Mouse (Mus musculus) mesoderm, embryonic 11.5 days (tissue): ENCODE measurements around the gene Cwc22.

Experiments
- DNase-seq: peaks from one replicate; pipeline ENCODE4 v3.0.0-alpha.2; 2012; ENCODE audit warnings: low read depth, low spot score

Cwc22 gene

GRCm38 (mm10) chr2:77969956-77970355 is 23.8 kb upstream of the Cwc22 start:
- no peak for DNase-seq

- DNase-seq: no peak
Observed at GRCm38 (mm10) chr2:77962450-77963193, 16.4 kb upstream of the Cwc22 start.

GRCm38 (mm10) chr2:77961256-77961655 is 15.1 kb upstream of the Cwc22 start:
- DNase-seq: no peak

- DNase-seq: no peak
Observed at GRCm38 (mm10) chr2:77960711-77961110, 14.5 kb upstream of the Cwc22 start.

GRCm38 (mm10) chr2:77959341-77959740 is 13.2 kb upstream of the Cwc22 start:
- DNase-seq: no peak

- no peak for DNase-seq
Observed at GRCm38 (mm10) chr2:77951415-77951913, 5.3 kb upstream of the Cwc22 start.

- no peak for DNase-seq
Observed at GRCm38 (mm10) chr2:77950111-77950510, 3.9 kb upstream of the Cwc22 start.

- no peak for DNase-seq
Observed at GRCm38 (mm10) chr2:77949521-77949920, 3.3 kb upstream of the Cwc22 start.

- no peak for DNase-seq
Observed at GRCm38 (mm10) chr2:77948921-77949320, 2.7 kb upstream of the Cwc22 start.

- no peak for DNase-seq
Observed at GRCm38 (mm10) chr2:77948126-77948525, 2.0 kb upstream of the Cwc22 start.

- no peak for DNase-seq
Observed at GRCm38 (mm10) chr2:77947161-77947870, 1.1 kb upstream of the Cwc22 start.

GRCm38 (mm10) chr2:77944860-77945595 is 1.1 kb downstream of the Cwc22 start:
- DNase-seq: no peak

- no peak for DNase-seq
Observed at GRCm38 (mm10) chr2:77944281-77944680, 1.9 kb downstream of the Cwc22 start.

GRCm38 (mm10) chr2:77941944-77942343 is 4.2 kb downstream of the Cwc22 start:
- DNase-seq: no peak

- DNase-seq: no peak
Observed at GRCm38 (mm10) chr2:77938317-77938716, 7.9 kb downstream of the Cwc22 start.

GRCm38 (mm10) chr2:77937818-77938217 is 8.4 kb downstream of the Cwc22 start:
- no peak for DNase-seq

GRCm38 (mm10) chr2:77934138-77934537 is 12.0 kb downstream of the Cwc22 start:
- peak; percentile 65 for DNase-seq

- DNase-seq: no peak
Observed at GRCm38 (mm10) chr2:77933630-77934029, 12.5 kb downstream of the Cwc22 start.

GRCm38 (mm10) chr2:77931958-77932357 is 14.2 kb downstream of the Cwc22 start:
- DNase-seq: no peak

GRCm38 (mm10) chr2:77928352-77928751 is 17.8 kb downstream of the Cwc22 start:
- no peak for DNase-seq

GRCm38 (mm10) chr2:77926468-77926867 is 19.7 kb downstream of the Cwc22 start:
- DNase-seq: no peak

GRCm38 (mm10) chr2:77925997-77926396 is 20.2 kb downstream of the Cwc22 start:
- DNase-seq: no peak
